Mouse (Mus musculus) MEL (cell line): Measurements from ENCODE around the gene Rassf3. TPM values are rescaled to one million over a fixed set of nuclear protein-coding genes. Genes with fewer than 3 reads are reported as not detected.

Experiments
- DNase-seq: peaks from one replicate; pipeline ENCODE4 v3.0.0; 2011; ENCODE audit warnings: low read depth, low spot score
- H3K27ac ChIP-seq: 2 replicates; pipeline ENCODE4 v1.5.1; 2012; ENCODE audit warnings: low read depth, mild to moderate bottlenecking, control low read depth, low read length, moderate library complexity; ENCODE audit not compliant: control insufficient read depth
- H3K27me3 ChIP-seq, 2 experiments: fragments of 150-350 bp in 1 of 2; sonication (generic) in 1 of 2; 2 replicates each; pipeline ENCODE4 v1.6.1; 2012; ENCODE audit warnings: low read length in 2 of 2, mild to moderate bottlenecking in 2 of 2, improper control_type of control experiment in 1 of 2, moderate library complexity in 1 of 2; ENCODE audit not compliant: insufficient read depth in 2 of 2, control insufficient read depth in 1 of 2
- H3K36me3 ChIP-seq, 2 experiments: 2 replicates each; pipeline ENCODE4 v1.6.1; 2012 to 2014; ENCODE audit warnings: low read length in 2 of 2, improper control_type of control experiment in 1 of 2, inconsistent platforms in 1 of 2, mild to moderate bottlenecking in 1 of 2; ENCODE audit not compliant: insufficient read depth in 2 of 2, control insufficient read depth in 1 of 2
- H3K4me1 ChIP-seq, 2 experiments: fragments of 150-350 bp in 1 of 2; sonication (generic) in 1 of 2; 2 replicates each; pipeline ENCODE4 v1.6.1; 2012; ENCODE audit warnings: low read length in 2 of 2, improper control_type of control experiment in 1 of 2, mild to moderate bottlenecking in 1 of 2; ENCODE audit not compliant: insufficient read depth in 2 of 2, control insufficient read depth in 1 of 2
- H3K4me3 ChIP-seq, 2 experiments: fragments of 150-350 bp in 1 of 2; sonication (generic) in 1 of 2; 2 replicates each; pipeline ENCODE4 v1.5.1; 2012; ENCODE audit warnings: low read depth in 2 of 2, low read length in 2 of 2, mild to moderate bottlenecking in 2 of 2, moderate library complexity in 2 of 2, control low read depth in 1 of 2, improper control_type of control experiment in 1 of 2; ENCODE audit not compliant: control insufficient read depth in 1 of 2, insufficient read depth in 1 of 2
- H3K79me2 ChIP-seq: 2 replicates; pipeline ENCODE4 v1.6.1; 2012; ENCODE audit warnings: mild to moderate bottlenecking, low read length, moderate library complexity; ENCODE audit not compliant: control insufficient read depth, poor library complexity, insufficient read depth
- H3K9ac ChIP-seq: 2 replicates; pipeline ENCODE4 v1.6.1; 2012; ENCODE audit warnings: low read depth, mild to moderate bottlenecking, control low read depth, low read length, moderate library complexity; ENCODE audit not compliant: control insufficient read depth, poor library complexity, severe bottlenecking
- H3K9me3 ChIP-seq: fragments of 150-350 bp; sonication (generic); replicated peaks from 2 replicates; pipeline ENCODE4 v1.6.1; 2012; ENCODE audit warnings: mild to moderate bottlenecking, low read length, improper control_type of control experiment, moderate library complexity; ENCODE audit not compliant: insufficient read depth
- CHD1 ChIP-seq: IDR thresholded peaks from 2 replicates; pipeline ENCODE4 v1.6.1; 2012; ENCODE audit warnings: low read depth, mild to moderate bottlenecking, inconsistent platforms, low read length, improper control_type of control experiment
- CHD2 ChIP-seq: IDR thresholded peaks from 2 replicates; pipeline ENCODE4 v1.6.1; 2011; ENCODE audit warnings: low read length, improper control_type of control experiment
- CTCF ChIP-seq, 3 experiments: IDR thresholded peaks in 2 of 3; conservative IDR thresholded peaks in 1 of 3; 2 replicates each; pipeline ENCODE4 v1.5.1; 2011 to 2012; ENCODE audit warnings: low read length in 3 of 3, low read depth in 2 of 3, mild to moderate bottlenecking in 2 of 3, improper control_type of control experiment in 1 of 3, inconsistent platforms in 1 of 3, mixed read lengths in 1 of 3, moderate library complexity in 1 of 3; ENCODE audit not compliant: control insufficient read depth in 1 of 3, insufficient read depth in 1 of 3, poor library complexity in 1 of 3, severe bottlenecking in 1 of 3
- GATA1 ChIP-seq: IDR thresholded peaks from 2 replicates; pipeline ENCODE4 v1.6.1; 2011; ENCODE audit warnings: low read depth, low read length, improper control_type of control experiment
- JUND ChIP-seq: IDR thresholded peaks from 2 replicates; pipeline ENCODE4 v1.6.1; 2011; ENCODE audit warnings: low read depth, mild to moderate bottlenecking, improper control_type of control experiment, low read length
- MAFK ChIP-seq: IDR thresholded peaks from 2 replicates; pipeline ENCODE4 v1.6.1; 2011; ENCODE audit warnings: low read depth, mild to moderate bottlenecking, low read length, improper control_type of control experiment, borderline replicate concordance
- MAX ChIP-seq: IDR thresholded peaks from 2 replicates; pipeline ENCODE4 v1.6.1; 2011; ENCODE audit warnings: low read length, improper control_type of control experiment
- MAZ ChIP-seq: IDR thresholded peaks from 2 replicates; pipeline ENCODE4 v1.6.1; 2012; ENCODE audit warnings: low read depth, mild to moderate bottlenecking, inconsistent platforms, low read length, improper control_type of control experiment
- MYB ChIP-seq: IDR thresholded peaks from 2 replicates; pipeline ENCODE4 v1.6.1; 2011; ENCODE audit warnings: mild to moderate bottlenecking, low read depth, low read length, improper control_type of control experiment
- POLR2AphosphoS2 ChIP-seq: IDR thresholded peaks from 2 replicates; pipeline ENCODE4 v1.6.1; 2011; ENCODE audit warnings: low read length, improper control_type of control experiment
- RAD21 ChIP-seq: IDR thresholded peaks from 2 replicates; pipeline ENCODE4 v1.6.1; 2011; ENCODE audit warnings: mild to moderate bottlenecking, low read depth, low read length, improper control_type of control experiment
- RCOR1 ChIP-seq: IDR thresholded peaks from 2 replicates; pipeline ENCODE4 v1.6.1; 2012; ENCODE audit warnings: low read depth, mild to moderate bottlenecking, inconsistent platforms, low read length, improper control_type of control experiment
- SIN3A ChIP-seq: IDR thresholded peaks from 2 replicates; pipeline ENCODE4 v1.6.1; 2012; ENCODE audit warnings: low read length, improper control_type of control experiment, inconsistent platforms
- SMC3 ChIP-seq: IDR thresholded peaks from 2 replicates; pipeline ENCODE4 v1.6.1; 2011; ENCODE audit warnings: low read depth, low read length, improper control_type of control experiment
- TAL1 ChIP-seq: IDR thresholded peaks from 2 replicates; pipeline ENCODE4 v1.6.1; 2012; ENCODE audit warnings: mild to moderate bottlenecking, inconsistent platforms, low read length, moderate library complexity, mixed read lengths
- TBP ChIP-seq: IDR thresholded peaks from 2 replicates; pipeline ENCODE4 v1.8.0; 2011; ENCODE audit warnings: low read depth, low read length, improper control_type of control experiment
- TCF12 ChIP-seq: IDR thresholded peaks from 2 replicates; pipeline ENCODE4 v1.6.1; 2014; ENCODE audit warnings: low read depth, mild to moderate bottlenecking, inconsistent platforms, low read length, improper control_type of control experiment, moderate library complexity
- USF1 ChIP-seq: IDR thresholded peaks from 2 replicates; pipeline ENCODE4 v1.6.1; 2014; ENCODE audit warnings: low read depth, mild to moderate bottlenecking, inconsistent platforms, low read length, improper control_type of control experiment, moderate library complexity
- USF2 ChIP-seq, 2 experiments: IDR thresholded peaks; 2 replicates each; pipeline ENCODE4 v1.6.1; 2011 to 2012; ENCODE audit warnings: improper control_type of control experiment in 2 of 2, low read length in 2 of 2, borderline replicate concordance in 1 of 2, inconsistent platforms in 1 of 2, low read depth in 1 of 2, mild to moderate bottlenecking in 1 of 2; ENCODE audit not compliant: insufficient read depth in 1 of 2
- ZKSCAN1 ChIP-seq: IDR thresholded peaks from 2 replicates; pipeline ENCODE4 v1.6.1; 2012; ENCODE audit warnings: low read depth, mild to moderate bottlenecking, inconsistent platforms, low read length, improper control_type of control experiment, moderate library complexity
- ZMIZ1 ChIP-seq: IDR thresholded peaks from 2 replicates; pipeline ENCODE4 v1.6.1; 2012; ENCODE audit warnings: low read depth, mild to moderate bottlenecking, inconsistent platforms, low read length, improper control_type of control experiment, moderate library complexity
- polyA plus RNA-seq, 2 experiments: library from polyadenylated mRNA; stranded (reverse) in 1 of 2; unstranded in 1 of 2; fragments of >175 nt in 1 of 2; fragments of >200 nt in 1 of 2; gene quantifications; 2 replicates each; pipeline versions ENCODE4 v1.2.1 to v1.2.4; 2012; ENCODE audit warnings: low replicate concordance in 2 of 2, low read depth in 1 of 2; ENCODE audit not compliant: insufficient read length in 2 of 2, insufficient read depth in 1 of 2, missing spikeins in 1 of 2
- total RNA-seq: library from RNA; depleted of rRNA; stranded (reverse); fragments of 300-350 nt; gene quantifications from 2 replicates; pipeline ENCODE4 v1.2.3, GENCODE M21; 2012

Rassf3 gene
- total and polyA plus RNA-seq, 3 experiments, result 9.2 to 15.8 TPM; not detected in 1

- H3K27ac ChIP-seq, result no peak overlapping the region
- H3K9ac ChIP-seq, result no peak overlapping the region
- peak; percentile 28 for DNase-seq
- no peak overlapping the region for H3K4me3 ChIP-seq
- TF ChIP-seq MAX (no peak), SIN3A (no peak), TBP (no peak), CHD1 (no peak), POLR2AphosphoS2 (no peak), USF1 (no peak), USF2 (IDR thresholded peaks at IDR 0.05; ENCODE audit: borderline replicate concordance in 1 of 2, insufficient read depth in 1 of 2, low read depth in 1 of 2, low read length in 2 of 2) (no peak), SMC3 (peak; percentile 41), GATA1 (no peak), CTCF (IDR thresholded peaks at IDR 0.05 in 2 of 3, conservative IDR thresholded peaks at IDR 0.05 in 1 of 3; ENCODE audit: control insufficient read depth in 1 of 3, insufficient read depth in 1 of 3, low read depth in 2 of 3, low read length in 3 of 3, poor library complexity in 1 of 3, severe bottlenecking in 1 of 3) (peak; percentile 36 to 53 (median 50)), MAZ (no peak), TCF12 (no peak), TAL1 (no peak), MAFK (no peak), RAD21 (peak; percentile 35), RCOR1 (no peak), CHD2 (no peak)
- peaks cover 5 to 14% of the 10 kb centered on the region in 2 experiments for H3K36me3 ChIP-seq
- H3K27me3 ChIP-seq, result no peaks in the 10 kb centered on the region
- H3K79me2 ChIP-seq, result no peaks in the 10 kb centered on the region; the same call in 1 of the 2 replicates
- no peaks in the 10 kb centered on the region for H3K9me3 ChIP-seq
- H3K4me1 ChIP-seq, result peaks cover 5 to 17% of the 10 kb centered on the region in 2 experiments; a peak in 2 of 4 replicates
These were observed 96.8 kb downstream of the Rassf3 start for GRCm38 (mm10) chr10:121379387-121379786.

- no peaks in the 10 kb centered on the region; the same call in 1 of the 2 replicates for H3K79me2 ChIP-seq
- H3K27ac ChIP-seq, result peak overlapping the region; percentile 99; the same call in 1 of the 2 replicates
- TF ChIP-seq POLR2AphosphoS2, result no peak
- no peak for TF ChIP-seq JUND
- no peak for TF ChIP-seq MYB
- TF ChIP-seq ZKSCAN1, result no peak
- no peak for TF ChIP-seq ZMIZ1
- TF ChIP-seq RCOR1, result no peak
- no peak overlapping the region for H3K4me3 ChIP-seq
- H3K9me3 ChIP-seq, result no peaks in the 10 kb centered on the region
- no peaks in the 10 kb centered on the region for H3K27me3 ChIP-seq
- H3K36me3 ChIP-seq, result peaks cover 8 to 18% of the 10 kb centered on the region in 2 experiments
- peaks cover 5 to 24% of the 10 kb centered on the region in 2 experiments; a peak in 2 of 4 replicates for H3K4me1 ChIP-seq
- DNase-seq, result no peak
- H3K9ac ChIP-seq, result no peak overlapping the region
These were observed 99.4 kb downstream of the Rassf3 start for GRCm38 (mm10) chr10:121376530-121377271.
